Mouse (Mus musculus) intestine, embryonic 16.5 days (tissue): ENCODE measurements around the gene Limk2. TPM values are rescaled to one million over a fixed set of nuclear protein-coding genes. Genes with fewer than 3 reads are reported as not detected.
A peak's percentile ranks its signal among the peaks of the same experiment; 100 is the strongest.

Experiments used
- ATAC-seq: fragments of 200-750 bp; cut with Nextera tagmentation; 2 replicates; pipeline ENCODE4 v1.8.0; 2017; ENCODE audit warnings: moderate TSS enrichment, moderate library complexity
- H3K27ac ChIP-seq: fragments of 300-500 bp; sonication (generic); 2 replicates; pipeline ENCODE4 v1.5.1; 2014; ENCODE audit warnings: mild to moderate bottlenecking, low read length
- H3K27me3 ChIP-seq: fragments of 300-500 bp; sonication (generic); replicated peaks from 2 replicates; pipeline ENCODE4 v1.6.1; 2014; ENCODE audit warnings: low read length, control low read depth, mixed read lengths; ENCODE audit not compliant: control insufficient read depth, insufficient read depth
- H3K36me3 ChIP-seq: fragments of 300-500 bp; sonication (generic); 2 replicates; pipeline ENCODE4 v1.6.1; 2014; ENCODE audit warnings: low read length, control low read depth; ENCODE audit not compliant: control insufficient read depth, insufficient read depth
- H3K4me1 ChIP-seq: fragments of 300-500 bp; sonication (generic); 2 replicates; pipeline ENCODE4 v1.6.1; 2014; ENCODE audit warnings: low read length, control low read depth, mixed read lengths; ENCODE audit not compliant: control insufficient read depth, insufficient read depth
- H3K4me2 ChIP-seq: fragments of 300-500 bp; sonication (generic); 2 replicates; pipeline ENCODE4 v1.6.1; 2014; ENCODE audit warnings: low read depth, low read length, control low read depth
- H3K4me3 ChIP-seq: fragments of 300-500 bp; sonication (generic); 2 replicates; pipeline ENCODE4 v1.5.1; 2014; ENCODE audit warnings: mild to moderate bottlenecking, low read length
- H3K9ac ChIP-seq: fragments of 300-500 bp; sonication (generic); 2 replicates; pipeline ENCODE4 v1.6.1; 2014; ENCODE audit warnings: low read depth, low read length
- H3K9me3 ChIP-seq: fragments of 300-500 bp; sonication (generic); 2 replicates; pipeline ENCODE4 v1.6.1; 2016; ENCODE audit warnings: low read length, control low read depth; ENCODE audit not compliant: control insufficient read depth
- WGBS: fragments of 180-500 bp; shearing (Covaris S2); extraction: QIAGEN DNeasy Blood & Tissue Kit; methylation state at CpG from one replicate; pipeline ENCODE4 v1.1.7; 2014; 5-methylcytosine and 5-hydroxymethylcytosine counted together
- polyA plus RNA-seq: library from polyadenylated mRNA; unstranded; fragments of >200 nt; fragmentation: Nextera tagmentation; extraction: Ambion mirVana; gene quantifications from 2 replicates; pipeline ENCODE4 v1.2.1, GENCODE M21; 2015

The Limk2 gene
- polyA plus RNA-seq, 1 experiment from 2014 or later, result 81.3 TPM

GRCm38 (mm10) chr11:3334141-3334710, 74.8 kb downstream of the Limk2 start:
- ATAC-seq, result no peak
- Histone ChIP-seq H3K4me1 (peaks cover 44% of the 10 kb centered on the region), H3K27ac (no peak overlapping the region), H3K9ac (no peak overlapping the region), H3K36me3 (no peaks in the 10 kb centered on the region), H3K9me3 (no peaks in the 10 kb centered on the region), H3K27me3 (no peaks in the 10 kb centered on the region), H3K4me3 (no peak overlapping the region), H3K4me2 (no peak overlapping the region)
- WGBS, result 91% methylated on average over 11 of the region's 11 CpGs

GRCm38 (mm10) chr11:3333111-3333695, 75.8 kb downstream of the Limk2 start:
- Histone ChIP-seq H3K9ac (no peak overlapping the region), H3K36me3 (no peaks in the 10 kb centered on the region), H3K4me2 (no peak overlapping the region), H3K4me1 (peaks cover 44% of the 10 kb centered on the region), H3K27me3 (no peaks in the 10 kb centered on the region), H3K9me3 (no peaks in the 10 kb centered on the region), H3K4me3 (no peak overlapping the region), H3K27ac (no peak overlapping the region)
- ATAC-seq, result no peak
- 90% methylated on average over 11 of the region's 11 CpGs for WGBS

GRCm38 (mm10) chr11:3331756-3332642, 77.0 kb downstream of the Limk2 start:
- peak; percentile 97 for ATAC-seq
- no peaks in the 10 kb centered on the region for H3K9me3 ChIP-seq
- peak overlapping the region; percentile 58 for H3K4me3 ChIP-seq
- under 1% methylated on average over 74 of the region's 75 CpGs for WGBS
- peak overlapping the region; percentile 99 for H3K4me2 ChIP-seq
- H3K27me3 ChIP-seq, result no peaks in the 10 kb centered on the region
- peaks cover 36% of the 10 kb centered on the region for H3K4me1 ChIP-seq
- H3K9ac ChIP-seq, result peak overlapping the region; percentile 70
- H3K36me3 ChIP-seq, result no peaks in the 10 kb centered on the region
- peak overlapping the region; percentile 76 for H3K27ac ChIP-seq

- 5% methylated on average over 14 of the region's 14 CpGs for WGBS
- Histone ChIP-seq H3K4me1 (peaks cover 33% of the 10 kb centered on the region), H3K9me3 (no peaks in the 10 kb centered on the region), H3K36me3 (no peaks in the 10 kb centered on the region), H3K27me3 (no peaks in the 10 kb centered on the region), H3K4me2 (peak overlapping the region; percentile 99), H3K27ac (peak overlapping the region; percentile 50), H3K9ac (peak overlapping the region; percentile 58), H3K4me3 (peak overlapping the region; percentile 58)
- ATAC-seq, result no peak
Observed at GRCm38 (mm10) chr11:3330991-3331750, 77.8 kb downstream of the Limk2 start.

GRCm38 (mm10) chr11:3330566-3330965, 78.4 kb downstream of the Limk2 start:
- Histone ChIP-seq H3K4me3 (peak overlapping the region; percentile 58), H3K4me2 (peak overlapping the region; percentile 99), H3K27ac (peak overlapping the region; percentile 50), H3K4me1 (peaks cover 28% of the 10 kb centered on the region), H3K27me3 (no peaks in the 10 kb centered on the region), H3K9me3 (no peaks in the 10 kb centered on the region), H3K9ac (peak overlapping the region; percentile 58), H3K36me3 (no peaks in the 10 kb centered on the region)
- 2% methylated on average over 9 of the region's 9 CpGs for WGBS
- ATAC-seq, result peak; percentile 12; the same call in 1 of the 2 replicates

GRCm38 (mm10) chr11:3329891-3330451, 79.0 kb downstream of the Limk2 start, which contains the start of gene Pik3ip1:
Gene Pik3ip1, plus strand, starts transcription at chr11:3330401.
- Histone ChIP-seq H3K9ac (peak within 1 kb of the TSS; percentile 58), H3K27ac (peak within 1 kb of the TSS; percentile 50), H3K4me2 (peak within 1 kb of the TSS; percentile 99), H3K36me3 (no peaks in the 10 kb centered on the region), H3K9me3 (no peaks in the 10 kb centered on the region), H3K4me1 (peaks cover 24% of the 10 kb centered on the region), H3K4me3 (peak within 1 kb of the TSS; percentile 58), H3K27me3 (no peaks in the 10 kb centered on the region)
- no peak for ATAC-seq

- Histone ChIP-seq H3K27ac (no peak overlapping the region), H3K4me2 (no peak overlapping the region), H3K4me1 (peaks cover 17% of the 10 kb centered on the region), H3K9ac (no peak overlapping the region), H3K27me3 (no peaks in the 10 kb centered on the region), H3K9me3 (no peaks in the 10 kb centered on the region), H3K36me3 (no peaks in the 10 kb centered on the region), H3K4me3 (no peak overlapping the region)
- ATAC-seq, result no peak
- 71% methylated on average over 11 of the region's 11 CpGs for WGBS
Observed at GRCm38 (mm10) chr11:3328806-3329775, 79.9 kb downstream of the Limk2 start.

- Histone ChIP-seq H3K9me3 (no peaks in the 10 kb centered on the region), H3K27me3 (no peaks in the 10 kb centered on the region), H3K4me2 (no peak overlapping the region), H3K9ac (no peak overlapping the region), H3K4me1 (peaks cover 17% of the 10 kb centered on the region), H3K4me3 (no peak overlapping the region), H3K27ac (no peak overlapping the region), H3K36me3 (no peaks in the 10 kb centered on the region)
- 78% methylated on average over 5 of the region's 5 CpGs for WGBS
- ATAC-seq, result no peak
Observed at GRCm38 (mm10) chr11:3328271-3328670, 80.7 kb downstream of the Limk2 start.
